Mouse (Mus musculus) midbrain, embryonic 11.5 days (tissue): ENCODE data around the gene Col16a1. TPM values are rescaled to one million over a fixed set of nuclear protein-coding genes. Genes with fewer than 3 reads are reported as not detected.

ENCODE experiments used
- ATAC-seq: fragments of 200-750 bp; cut with Nextera tagmentation; 2 replicates; pipeline ENCODE4 v1.8.0; 2017; ENCODE audit warnings: moderate TSS enrichment, moderate library complexity; ENCODE audit not compliant: low FRiP score
- DNase-seq: peaks from one replicate; pipeline ENCODE4 v3.0.0; 2015; ENCODE audit warnings: low spot score; ENCODE audit errors: missing footprints
- H3K27ac ChIP-seq: fragments of 300-500 bp; sonication (generic); 2 replicates; pipeline ENCODE4 v1.5.1; 2014; ENCODE audit warnings: low read depth, low read length
- H3K27me3 ChIP-seq: fragments of 300-500 bp; sonication (generic); 2 replicates; pipeline ENCODE4 v1.6.1; 2014; ENCODE audit warnings: mild to moderate bottlenecking, low read length, moderate library complexity, mixed read lengths; ENCODE audit not compliant: control insufficient read depth, insufficient read depth
- H3K36me3 ChIP-seq: fragments of 300-500 bp; sonication (generic); 2 replicates; pipeline ENCODE4 v1.6.1; 2014; ENCODE audit warnings: mild to moderate bottlenecking, low read length, moderate library complexity, mixed read lengths; ENCODE audit not compliant: control insufficient read depth, insufficient read depth
- H3K4me1 ChIP-seq: fragments of 300-500 bp; sonication (generic); 2 replicates; pipeline ENCODE4 v1.6.1; 2014; ENCODE audit warnings: low read length; ENCODE audit not compliant: control insufficient read depth, insufficient read depth
- H3K4me2 ChIP-seq: fragments of 300-500 bp; sonication (generic); 2 replicates; pipeline ENCODE4 v1.6.1; 2014; ENCODE audit warnings: mild to moderate bottlenecking, moderate library complexity
- H3K4me3 ChIP-seq: fragments of 300-500 bp; sonication (generic); 2 replicates; pipeline ENCODE4 v1.5.1; 2014; ENCODE audit warnings: low read depth, low read length
- H3K9ac ChIP-seq: fragments of 300-500 bp; sonication (generic); 2 replicates; pipeline ENCODE4 v1.6.1; 2014; ENCODE audit warnings: low read length
- H3K9me3 ChIP-seq: fragments of 300-500 bp; sonication (generic); 2 replicates; pipeline ENCODE4 v1.6.1; 2016; ENCODE audit warnings: low read length; ENCODE audit not compliant: control insufficient read depth
- WGBS: fragments of 180-500 bp; shearing (Covaris S2); extraction: QIAGEN DNeasy Blood & Tissue Kit; methylation state at CpG from one replicate; pipeline ENCODE4 v1.1.7; 2014; 5-methylcytosine and 5-hydroxymethylcytosine counted together
- polyA plus RNA-seq: library from polyadenylated mRNA; unstranded; fragments of >200 nt; fragmentation: Nextera tagmentation; extraction: Ambion mirVana; gene quantifications from 2 replicates; pipeline ENCODE4 v1.2.1, GENCODE M21; 2014

Gene Col16a1
- polyA plus RNA-seq, 1 experiment from 2014 or later = 6.9 TPM

DNA sequence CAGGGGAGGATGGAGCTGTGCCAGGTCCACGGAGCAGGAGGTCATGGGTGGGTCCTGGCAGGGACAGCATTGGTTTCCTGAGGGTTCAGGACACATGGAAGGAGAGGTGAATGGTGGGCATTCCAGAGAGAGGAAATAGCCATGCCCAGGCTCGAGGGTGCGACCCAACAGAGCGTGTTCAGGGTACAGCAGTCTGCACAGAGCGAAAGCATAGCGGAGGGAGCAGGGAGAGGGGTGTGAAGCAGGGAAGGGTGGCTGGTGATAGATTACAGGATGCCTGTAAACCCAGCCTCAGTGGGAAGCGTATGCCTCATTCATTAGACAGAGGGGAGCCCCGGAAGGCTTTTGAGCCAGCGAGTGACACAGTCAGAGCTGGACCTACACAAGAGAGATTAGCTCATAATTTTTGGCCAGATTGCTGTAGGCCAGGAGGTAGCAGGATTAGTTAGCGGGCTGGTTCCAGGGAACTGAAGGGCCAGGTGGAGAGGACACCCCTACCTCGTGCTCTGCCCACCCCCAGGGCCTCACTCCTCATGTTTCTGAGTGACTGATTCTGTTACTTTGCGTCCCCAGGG lies 37.7 kb downstream of the Col16a1 start:
- H3K9me3 ChIP-seq = no peaks in the 10 kb centered on the region
- no peak overlapping the region for H3K4me2 ChIP-seq
- ATAC-seq = no peak
- no peak overlapping the region for H3K27ac ChIP-seq
- no peak for DNase-seq
- WGBS = 71% methylated on average over 12 of the region's 12 CpGs
- no peaks in the 10 kb centered on the region for H3K36me3 ChIP-seq
- H3K4me3 ChIP-seq = no peak overlapping the region
- H3K27me3 ChIP-seq = peaks cover 3% of the 10 kb centered on the region
- H3K9ac ChIP-seq = no peak overlapping the region
- H3K4me1 ChIP-seq = no peaks in the 10 kb centered on the region

DNA sequence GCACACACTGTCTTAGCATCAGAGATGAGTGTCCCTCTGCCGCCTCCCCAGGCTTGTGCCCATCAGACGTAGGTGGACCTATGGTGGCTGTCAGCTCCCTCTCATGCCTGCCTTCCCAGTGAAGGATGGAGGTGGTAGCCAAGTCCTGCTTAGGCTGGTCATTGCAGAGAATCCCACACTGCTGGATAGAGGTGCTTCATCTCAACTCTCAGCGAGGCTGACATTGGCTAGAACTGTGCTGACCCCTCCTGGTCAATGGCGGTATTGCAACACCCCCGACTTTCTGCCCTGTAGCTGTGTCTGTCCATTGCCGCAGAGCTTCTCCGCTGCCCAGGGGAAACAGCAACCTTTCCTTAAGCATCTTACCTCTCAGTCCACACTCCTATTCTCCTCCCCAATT lies 39.7 kb downstream of the Col16a1 start:
- ATAC-seq (peak; percentile 67; the same call in 1 of the 2 replicates), DNase-seq (peak; percentile 100)
- H3K27me3 ChIP-seq = peaks cover 3% of the 10 kb centered on the region
- WGBS = 9% methylated on average over 7 of the region's 7 CpGs
- H3K36me3 ChIP-seq = no peaks in the 10 kb centered on the region
- H3K9me3 ChIP-seq = no peaks in the 10 kb centered on the region
- no peak overlapping the region for H3K9ac ChIP-seq
- H3K4me2 ChIP-seq = no peak overlapping the region
- no peak overlapping the region for H3K27ac ChIP-seq
- H3K4me1 ChIP-seq = no peaks in the 10 kb centered on the region
- H3K4me3 ChIP-seq = no peak overlapping the region

GRCm38 (mm10) chr4:130095137-130095536 lies 47.5 kb downstream of the Col16a1 start:
- Histone ChIP-seq H3K4me3 (no peak overlapping the region), H3K9me3 (no peaks in the 10 kb centered on the region), H3K4me2 (no peak overlapping the region), H3K27ac (no peak overlapping the region), H3K9ac (no peak overlapping the region), H3K4me1 (peaks cover 9% of the 10 kb centered on the region), H3K27me3 (no peaks in the 10 kb centered on the region; the same call in 1 of the 2 replicates), H3K36me3 (no peaks in the 10 kb centered on the region)
- 34% methylated on average over 3 of the region's 3 CpGs for WGBS
- ATAC-seq (no peak), DNase-seq (no peak)

GRCm38 (mm10) chr4:130101183-130101582 lies 53.5 kb downstream of the Col16a1 start:
- WGBS = 31% methylated on average over 8 of the region's 8 CpGs
- no peak overlapping the region for H3K4me3 ChIP-seq
- no peaks in the 10 kb centered on the region for H3K36me3 ChIP-seq
- H3K4me2 ChIP-seq = no peak overlapping the region
- H3K27me3 ChIP-seq = no peaks in the 10 kb centered on the region; the same call in 1 of the 2 replicates
- ATAC-seq (no peak), DNase-seq (no peak)
- peaks cover 2% of the 10 kb centered on the region; the same call in 1 of the 2 replicates for H3K4me1 ChIP-seq
- H3K9ac ChIP-seq = no peak overlapping the region
- no peaks in the 10 kb centered on the region for H3K9me3 ChIP-seq
- H3K27ac ChIP-seq = no peak overlapping the region

DNA sequence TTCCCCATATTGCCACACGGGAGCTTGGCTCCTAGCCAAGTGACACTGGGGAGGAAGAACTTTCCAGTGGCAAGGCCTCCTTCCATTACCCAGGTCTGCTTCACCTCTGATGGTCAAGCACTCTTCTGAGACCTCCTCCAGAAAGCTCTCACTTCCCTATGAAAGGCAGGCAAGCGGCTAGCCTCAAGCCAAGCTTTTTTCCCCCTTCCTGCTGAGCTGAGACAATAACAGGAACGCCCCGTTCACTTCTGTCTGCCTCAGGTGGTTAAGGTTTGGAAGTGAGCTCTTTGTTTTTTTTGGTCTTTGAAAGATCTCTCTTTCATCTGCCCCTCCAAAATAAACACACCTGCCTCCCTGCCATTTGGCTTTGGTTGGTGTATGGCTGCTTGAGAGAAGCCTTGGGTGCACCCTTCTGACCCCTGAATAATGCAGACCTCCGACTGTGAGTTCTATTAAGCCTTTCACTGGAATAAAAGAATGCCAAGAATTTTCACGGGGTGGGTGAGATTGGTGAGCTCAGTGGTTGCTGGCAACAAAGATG lies 54.5 kb downstream of the Col16a1 start, which contains the start of gene Pef1:
Pef1 (plus strand) TSS at position 448 of the 541 bp plus-strand sequence.
- DNase-seq = no peak
- WGBS = 9% methylated on average over 6 of the region's 6 CpGs
- H3K9me3 ChIP-seq = no peaks in the 10 kb centered on the region
- no peak within 1 kb of the TSS for H3K9ac ChIP-seq
- ATAC-seq = no peak
- H3K4me3 ChIP-seq = no peak within 1 kb of the TSS
- H3K27me3 ChIP-seq = no peaks in the 10 kb centered on the region; the same call in 1 of the 2 replicates
- no peaks in the 10 kb centered on the region for H3K36me3 ChIP-seq
- H3K4me2 ChIP-seq = no peak within 1 kb of the TSS
- H3K4me1 ChIP-seq = no peaks in the 10 kb centered on the region
- H3K27ac ChIP-seq = no peak within 1 kb of the TSS

- H3K9ac ChIP-seq = no peak overlapping the region
- no peak overlapping the region for H3K4me2 ChIP-seq
- peaks cover 4% of the 10 kb centered on the region; the same call in 1 of the 2 replicates for H3K4me1 ChIP-seq
- no peaks in the 10 kb centered on the region; the same call in 1 of the 2 replicates for H3K27me3 ChIP-seq
- H3K4me3 ChIP-seq = no peak overlapping the region
- WGBS = 78% methylated on average over 12 of the region's 12 CpGs
- ATAC-seq (no peak), DNase-seq (no peak)
- no peak overlapping the region for H3K27ac ChIP-seq
- H3K9me3 ChIP-seq = no peaks in the 10 kb centered on the region
- H3K36me3 ChIP-seq = no peaks in the 10 kb centered on the region
Measured at GRCm38 (mm10) chr4:130103632-130104031, 56.0 kb downstream of the Col16a1 start.

DNA sequence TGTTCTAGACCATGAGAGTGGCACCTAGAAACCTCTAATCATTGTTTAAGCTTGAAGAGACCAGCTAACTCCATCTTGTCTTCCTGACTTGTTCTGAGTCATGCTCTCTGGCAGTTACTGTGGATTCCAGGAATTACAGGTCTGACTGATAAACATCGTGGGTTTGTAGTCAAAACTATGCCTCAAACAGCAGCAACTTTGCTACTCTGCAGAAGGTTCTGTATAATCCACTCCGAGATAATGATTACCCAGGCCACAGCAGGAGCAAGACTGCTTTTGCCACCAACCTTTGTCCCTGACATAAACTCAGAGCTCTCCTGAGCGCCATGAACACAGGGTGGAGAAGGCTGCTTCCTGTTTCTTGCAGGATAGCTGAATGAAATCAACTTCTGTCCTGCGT lies 56.9 kb downstream of the Col16a1 start:
- Histone ChIP-seq H3K27ac (no peak overlapping the region), H3K36me3 (no peaks in the 10 kb centered on the region), H3K9me3 (no peaks in the 10 kb centered on the region), H3K9ac (no peak overlapping the region), H3K4me2 (no peak overlapping the region), H3K4me3 (no peak overlapping the region), H3K4me1 (peaks cover 4% of the 10 kb centered on the region; the same call in 1 of the 2 replicates), H3K27me3 (no peaks in the 10 kb centered on the region; the same call in 1 of the 2 replicates)
- ATAC-seq (no peak), DNase-seq (no peak)
- WGBS = 85% methylated on average over 4 of the region's 4 CpGs

DNA sequence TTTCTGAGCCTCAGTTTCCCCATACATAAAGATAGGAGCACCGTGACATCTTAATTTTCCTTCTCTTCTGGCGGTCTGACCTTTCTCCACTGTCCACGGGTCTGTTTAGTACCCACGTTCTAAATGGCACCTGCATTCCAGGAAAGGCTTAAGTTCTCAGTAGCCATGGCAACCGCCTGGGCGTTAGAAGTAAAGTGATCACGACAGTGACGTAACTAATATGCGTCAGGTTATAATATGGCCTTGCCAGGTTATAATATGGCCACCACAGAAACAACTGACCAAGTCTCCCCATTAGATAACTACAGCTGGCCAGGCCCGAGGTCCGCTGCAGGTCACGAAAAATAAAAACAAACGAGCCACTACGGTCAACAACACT lies 59.4 kb downstream of the Col16a1 start:
- DNase-seq (no peak), ATAC-seq (peak; percentile 71; the same call in 1 of the 2 replicates)
- WGBS = 12% methylated on average over 14 of the region's 14 CpGs
- Histone ChIP-seq H3K4me1 (peaks cover 4% of the 10 kb centered on the region; the same call in 1 of the 2 replicates), H3K27ac (peak overlapping the region; percentile 25; the same call in 1 of the 2 replicates), H3K27me3 (no peaks in the 10 kb centered on the region), H3K36me3 (no peaks in the 10 kb centered on the region), H3K4me2 (peak overlapping the region; percentile 46), H3K9me3 (no peaks in the 10 kb centered on the region), H3K9ac (peak overlapping the region; percentile 36; the same call in 1 of the 2 replicates), H3K4me3 (peak overlapping the region; percentile 79)

DNA sequence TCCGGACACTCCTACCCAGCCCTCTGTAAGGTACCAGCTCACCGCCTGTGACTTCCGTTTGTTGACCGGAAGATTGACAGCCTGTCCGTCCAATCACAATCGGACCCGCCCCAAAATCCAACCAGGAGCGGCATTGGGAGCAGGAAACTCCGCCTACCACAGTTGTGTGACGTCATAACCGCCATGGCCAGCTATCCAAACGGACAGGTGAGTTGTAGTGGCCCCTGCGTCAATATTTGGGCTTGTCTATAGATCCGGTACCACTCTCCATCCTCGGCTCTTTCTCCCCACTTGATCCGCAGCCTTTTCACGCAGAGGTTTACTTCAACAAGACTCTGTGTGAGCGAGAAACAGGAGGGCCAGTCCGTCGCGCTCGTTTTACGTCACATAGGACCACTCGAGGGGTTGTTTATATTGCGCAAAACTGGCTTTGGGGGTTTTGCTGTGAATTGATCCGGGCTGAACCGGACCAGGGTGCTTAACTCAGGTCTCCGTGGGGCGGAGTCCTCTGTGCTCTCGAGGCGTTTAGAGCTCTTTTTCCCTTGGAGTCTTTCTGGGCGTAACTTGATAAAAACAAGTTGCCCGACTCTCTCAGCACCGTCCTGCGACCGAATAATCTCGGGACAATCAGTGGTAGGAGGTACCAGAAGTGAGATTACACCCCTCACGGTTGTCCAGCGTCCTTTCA lies 59.9 kb downstream of the Col16a1 start:
- Histone ChIP-seq H3K27me3 (no peaks in the 10 kb centered on the region), H3K27ac (peak overlapping the region; percentile 25; the same call in 1 of the 2 replicates), H3K9ac (peak overlapping the region; percentile 74), H3K4me3 (peak overlapping the region; percentile 79), H3K4me2 (peak overlapping the region; percentile 66), H3K36me3 (no peaks in the 10 kb centered on the region), H3K4me1 (peaks cover 4% of the 10 kb centered on the region; the same call in 1 of the 2 replicates), H3K9me3 (no peaks in the 10 kb centered on the region)
- peak; percentile 97 for ATAC-seq
- WGBS = 2% methylated on average over 39 of the region's 39 CpGs
- DNase-seq = peak; percentile 100
